Mouse (Mus musculus): ENCODE data around the gene Bend7. TPM values are rescaled to one million over a fixed set of nuclear protein-coding genes. Genes with fewer than 3 reads are reported as not detected.

Gene Bend7
- total and polyA plus RNA-seq, 3 experiments, result not detected

DNA sequence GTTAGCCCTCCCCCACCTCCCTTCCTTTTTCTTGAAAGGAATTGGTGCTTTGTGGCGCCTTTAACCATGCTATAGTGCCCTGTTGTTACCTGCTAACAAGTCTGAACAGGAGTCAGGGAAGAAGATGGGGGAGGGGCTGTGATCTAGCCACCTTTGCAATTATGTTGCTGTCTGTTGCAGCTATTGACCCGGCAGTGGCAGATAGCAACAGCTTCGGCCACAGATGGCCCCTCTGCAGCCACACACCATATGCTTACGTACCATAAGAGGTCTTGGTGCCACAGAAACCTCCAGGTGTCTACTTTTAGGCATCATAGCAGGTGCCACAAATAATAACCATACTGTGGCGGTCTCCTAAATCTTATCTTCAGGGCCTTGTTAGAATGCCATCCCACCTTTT is 43.1 kb downstream of the Bend7 start:
- no peaks in the 10 kb centered on the region for H3K4me1 ChIP-seq (ENCODE audit: control insufficient read depth in 1 of 2, insufficient read depth in 2 of 2)
- no peak overlapping the region for H3K4me2 ChIP-seq (ENCODE audit: insufficient read depth, low read depth, poor library complexity, severe bottlenecking)
- no peaks in the 10 kb centered on the region for H3K27me3 ChIP-seq (replicated peaks)
- H3K36me3 ChIP-seq (replicated peaks in 1 of 2; ENCODE audit: control insufficient read depth in 1 of 2, insufficient read depth in 1 of 2, low read length in 1 of 2), result no peaks in the 10 kb centered on the region
- in situ Hi-C loops (cut with MboI; ENCODE audit: low pct_ligation_motif_present, low pct_unique_long_range_greater_than_20kb, low sequenced_read_pairs), result no loop called here
- no peaks in the 10 kb centered on the region for H3K79me2 ChIP-seq (replicated peaks; ENCODE audit: control insufficient read depth, extremely low read depth, insufficient read depth, poor library complexity, severe bottlenecking)
- no peaks in the 10 kb centered on the region for H3K9me3 ChIP-seq (replicated peaks; ENCODE audit: low read length)
- no peak for DNase-seq (ENCODE audit: extremely low read depth)
- no peak overlapping the region for H3K9ac ChIP-seq (ENCODE audit: insufficient read depth, low read depth)
- TF ChIP-seq MAFK (IDR thresholded peaks at IDR 0.05; ENCODE audit: insufficient replicate concordance, low read length) (no peak), CHD2 (IDR thresholded peaks at IDR 0.05; ENCODE audit: low read length) (0 out of 2 replicates have a peak, but pooled peaks have one; percentile 15), KAT2A (IDR thresholded peaks at IDR 0.05; ENCODE audit: insufficient replicate concordance, low read length) (no peak), JUND (conservative IDR thresholded peaks at IDR 0.05; ENCODE audit: low read depth, low read length) (no peak)
- H3K4me3 ChIP-seq (replicated peaks in 1 of 3; ENCODE audit: low read depth in 2 of 3, low read length in 2 of 3, poor library complexity in 1 of 3), result no peak overlapping the region
- dilution Hi-C loops (cut with MboI; ENCODE audit: extremely low pct_ligation_motif_present, extremely low pct_unique_long_range_greater_than_20kb, low sequenced_read_pairs), result no loop called here
- no peak overlapping the region for H3K27ac ChIP-seq (ENCODE audit: insufficient read depth, low read depth)

DNA sequence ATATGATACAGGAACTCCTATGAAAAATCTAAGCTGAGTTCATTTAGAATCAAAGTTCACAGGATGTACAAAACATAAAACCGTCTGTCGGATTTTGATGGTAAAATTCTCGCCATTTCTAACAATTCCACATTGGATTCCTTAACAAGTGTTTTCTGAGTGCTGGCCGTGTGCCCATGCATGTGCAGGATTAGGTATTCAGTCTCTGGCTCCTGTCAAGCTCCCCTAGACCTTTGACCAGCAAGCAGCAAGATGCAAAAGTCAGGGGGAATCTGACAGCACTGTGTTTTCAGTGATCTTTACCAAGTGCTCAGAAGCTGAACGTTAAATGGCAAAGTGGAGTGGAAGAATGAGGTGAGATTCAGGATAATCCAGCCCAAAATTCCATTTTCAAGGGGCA is 44.3 kb downstream of the Bend7 start:
- no peak overlapping the region for H3K27ac ChIP-seq (ENCODE audit: insufficient read depth, low read depth)
- H3K4me1 ChIP-seq (ENCODE audit: control insufficient read depth in 1 of 2, insufficient read depth in 2 of 2), result no peaks in the 10 kb centered on the region
- dilution Hi-C loops (cut with MboI; ENCODE audit: extremely low pct_ligation_motif_present, extremely low pct_unique_long_range_greater_than_20kb, low sequenced_read_pairs), result no loop called here
- H3K79me2 ChIP-seq (replicated peaks; ENCODE audit: control insufficient read depth, extremely low read depth, insufficient read depth, poor library complexity, severe bottlenecking), result no peaks in the 10 kb centered on the region
- DNase-seq (ENCODE audit: extremely low read depth), result no peak
- H3K9ac ChIP-seq (ENCODE audit: insufficient read depth, low read depth), result no peak overlapping the region
- H3K36me3 ChIP-seq (replicated peaks in 1 of 2; ENCODE audit: control insufficient read depth in 1 of 2, insufficient read depth in 1 of 2, low read length in 1 of 2), result no peaks in the 10 kb centered on the region
- no peak overlapping the region for H3K4me2 ChIP-seq (ENCODE audit: insufficient read depth, low read depth, poor library complexity, severe bottlenecking)
- H3K27me3 ChIP-seq (replicated peaks), result no peaks in the 10 kb centered on the region
- H3K4me3 ChIP-seq (replicated peaks in 1 of 3; ENCODE audit: low read depth in 2 of 3, low read length in 2 of 3, poor library complexity in 1 of 3), result no peak overlapping the region
- H3K9me3 ChIP-seq (replicated peaks; ENCODE audit: low read length), result no peaks in the 10 kb centered on the region
- TF ChIP-seq IRF4 (IDR thresholded peaks at IDR 0.05; ENCODE audit: low read depth, low read length) (no peak), ZC3H11A (IDR thresholded peaks at IDR 0.05; ENCODE audit: low read depth, low read length) (no peak), TCF12 (IDR thresholded peaks at IDR 0.05; ENCODE audit: low read depth, low read length) (no peak), ELF1 (IDR thresholded peaks at IDR 0.05; ENCODE audit: low read depth, low read length) (no peak), ZKSCAN1 (IDR thresholded peaks at IDR 0.05; ENCODE audit: borderline replicate concordance, low read depth, low read length) (no peak), HCFC1 (IDR thresholded peaks at IDR 0.05; ENCODE audit: low read depth, low read length) (no peak), ZMIZ1 (IDR thresholded peaks at IDR 0.05; ENCODE audit: low read depth, low read length) (no peak), JUN (IDR thresholded peaks at IDR 0.05; ENCODE audit: insufficient read depth, low read depth, low read length) (no peak), RCOR1 (conservative IDR thresholded peaks at IDR 0.05; ENCODE audit: low read depth, low read length) (no peak), MXI1 (IDR thresholded peaks at IDR 0.05; ENCODE audit: low read depth, low read length) (no peak), BHLHE40 (IDR thresholded peaks at IDR 0.05; ENCODE audit: low read depth, low read length) (no peak), UBTF (IDR thresholded peaks at IDR 0.05; ENCODE audit: low read depth, low read length) (no peak), USF2 (conservative IDR thresholded peaks at IDR 0.05; ENCODE audit: low read depth, low read length) (no peak), E2F4 (IDR thresholded peaks at IDR 0.05; ENCODE audit: insufficient replicate concordance, low read depth, low read length) (no peak), RAD21 (IDR thresholded peaks at IDR 0.05; ENCODE audit: low read depth, low read length) (no peak), CHD2 (IDR thresholded peaks at IDR 0.05; ENCODE audit: low read length) (no peak), ETS1 (conservative IDR thresholded peaks at IDR 0.05; ENCODE audit: low read depth, low read length) (no peak), EP300 (IDR thresholded peaks at IDR 0.05; ENCODE audit: low read length) (no peak)
- in situ Hi-C loops (cut with MboI; ENCODE audit: low pct_ligation_motif_present, low pct_unique_long_range_greater_than_20kb, low sequenced_read_pairs), result no loop called here
